Mouse (Mus musculus): Measurements from ENCODE around the gene Ebf1. TPM values are rescaled to one million over a fixed set of nuclear protein-coding genes. Genes with fewer than 3 reads are reported as not detected.

Gene Ebf1
- total and polyA plus RNA-seq, 2 experiments from 2014 or later = 8.1 to 10.4 TPM

- ATAC-seq (ENCODE audit: insufficient read depth, low read depth) = no peak
Observed at GRCm38 (mm10) chr11:44613411-44614180, 3.5 kb upstream of the Ebf1 start.

GRCm38 (mm10) chr11:44616078-44616787, 884 bp upstream of the Ebf1 start:
- Histone ChIP-seq H3K4me1 (ENCODE audit: control insufficient read depth, insufficient read depth) (peaks cover 5% of the 10 kb centered on the region; the same call in 1 of the 2 replicates), H3K36me3 (replicated peaks; ENCODE audit: control insufficient read depth, insufficient read depth, low read length) (no peaks in the 10 kb centered on the region), H3K27me3 (ENCODE audit: control insufficient read depth, insufficient read depth, low read length) (peaks cover 82% of the 10 kb centered on the region), H3K4me2 (ENCODE audit: low read depth, low read length) (peak overlapping the region; percentile 68), H3K27ac (ENCODE audit: low read depth) (peak overlapping the region; percentile 52), H3K9me3 (replicated peaks; ENCODE audit: control insufficient read depth, low read length) (no peaks in the 10 kb centered on the region), H3K4me3 (ENCODE audit: low read depth, low read length) (peak overlapping the region; percentile 78), H3K9ac (replicated peaks; ENCODE audit: low read depth, low read length) (no peak overlapping the region)
- TF ChIP-seq EP300 (IDR thresholded peaks at IDR 0.05; ENCODE audit: low read depth) (no peak), CTCF (IDR thresholded peaks at IDR 0.05; ENCODE audit: low read depth) (no peak)
- WGBS = 7% methylated on average over 18 of the region's 18 CpGs
- DNase-seq (ENCODE audit: low spot score) (no peak), ATAC-seq (ENCODE audit: insufficient read depth, low read depth) (no peak; the same call in 1 of the 2 replicates)

More at GRCm38 (mm10) chr11:44613411-44614180, 3.5 kb upstream of the Ebf1 start:
- no peak for TF ChIP-seq CTCF (IDR thresholded peaks at IDR 0.05; ENCODE audit: low read depth)
- no peak for TF ChIP-seq EP300 (IDR thresholded peaks at IDR 0.05; ENCODE audit: low read depth)
- 9% methylated on average over 14 of the region's 14 CpGs for WGBS
- peak overlapping the region; percentile 43 for H3K4me3 ChIP-seq (ENCODE audit: low read depth, low read length)
- H3K4me1 ChIP-seq (ENCODE audit: control insufficient read depth, insufficient read depth) = peaks cover 5% of the 10 kb centered on the region; the same call in 1 of the 2 replicates
- peak overlapping the region; percentile 68 for H3K4me2 ChIP-seq (ENCODE audit: low read depth, low read length)
- DNase-seq (ENCODE audit: low spot score) = no peak
- peak overlapping the region; percentile 31; the same call in 1 of the 2 replicates for H3K9ac ChIP-seq (replicated peaks; ENCODE audit: low read depth, low read length)
- H3K9me3 ChIP-seq (replicated peaks; ENCODE audit: control insufficient read depth, low read length) = no peaks in the 10 kb centered on the region
- H3K27me3 ChIP-seq (ENCODE audit: control insufficient read depth, insufficient read depth, low read length) = peaks cover 59% of the 10 kb centered on the region
- H3K27ac ChIP-seq (ENCODE audit: low read depth) = 0 out of 2 replicates have a peak overlapping the region, but pooled peaks have one; percentile 36
- H3K36me3 ChIP-seq (replicated peaks; ENCODE audit: control insufficient read depth, insufficient read depth, low read length) = no peaks in the 10 kb centered on the region

GRCm38 (mm10) chr11:44617734-44618586, 843 bp downstream of the Ebf1 start:
- Histone ChIP-seq H3K27ac (ENCODE audit: low read depth) (peak overlapping the region; percentile 85), H3K9ac (replicated peaks; ENCODE audit: low read depth, low read length) (peak overlapping the region; percentile 75), H3K27me3 (ENCODE audit: control insufficient read depth, insufficient read depth, low read length) (peaks cover 78% of the 10 kb centered on the region), H3K4me1 (ENCODE audit: control insufficient read depth, insufficient read depth) (peaks cover 4% of the 10 kb centered on the region; the same call in 1 of the 2 replicates), H3K4me3 (ENCODE audit: low read depth, low read length) (peak overlapping the region; percentile 78), H3K9me3 (replicated peaks; ENCODE audit: control insufficient read depth, low read length) (no peaks in the 10 kb centered on the region), H3K36me3 (replicated peaks; ENCODE audit: control insufficient read depth, insufficient read depth, low read length) (no peaks in the 10 kb centered on the region), H3K4me2 (ENCODE audit: low read depth, low read length) (peak overlapping the region; percentile 68)
- TF ChIP-seq CTCF (IDR thresholded peaks at IDR 0.05; ENCODE audit: low read depth) (no peak), EP300 (IDR thresholded peaks at IDR 0.05; ENCODE audit: low read depth) (no peak)
- no peak for DNase-seq (ENCODE audit: low spot score)
- under 1% methylated on average over 55 of the region's 55 CpGs for WGBS
- ATAC-seq (ENCODE audit: insufficient read depth, low read depth) = no peak

- Histone ChIP-seq H3K9me3 (replicated peaks; ENCODE audit: control insufficient read depth, low read length) (no peaks in the 10 kb centered on the region), H3K4me2 (ENCODE audit: low read depth, low read length) (peak overlapping the region; percentile 68), H3K27ac (ENCODE audit: low read depth) (peak overlapping the region; percentile 36; the same call in 1 of the 2 replicates), H3K9ac (replicated peaks; ENCODE audit: low read depth, low read length) (peak overlapping the region; percentile 75), H3K36me3 (replicated peaks; ENCODE audit: control insufficient read depth, insufficient read depth, low read length) (no peaks in the 10 kb centered on the region), H3K4me1 (ENCODE audit: control insufficient read depth, insufficient read depth) (no peaks in the 10 kb centered on the region), H3K27me3 (ENCODE audit: control insufficient read depth, insufficient read depth, low read length) (peaks cover 65% of the 10 kb centered on the region), H3K4me3 (ENCODE audit: low read depth, low read length) (peak overlapping the region; percentile 78)
- no peak for TF ChIP-seq EP300 (IDR thresholded peaks at IDR 0.05; ENCODE audit: low read depth)
- no peak for TF ChIP-seq CTCF (IDR thresholded peaks at IDR 0.05; ENCODE audit: low read depth)
- DNase-seq (ENCODE audit: low spot score) (no peak), ATAC-seq (ENCODE audit: insufficient read depth, low read depth) (no peak)
- 6% methylated on average over 15 of the region's 15 CpGs for WGBS
Observed at GRCm38 (mm10) chr11:44619131-44619886, 2.2 kb downstream of the Ebf1 start.
